8 mouse cellular contexts compared by ENCODE assay signal in the genomic region with DNA sequence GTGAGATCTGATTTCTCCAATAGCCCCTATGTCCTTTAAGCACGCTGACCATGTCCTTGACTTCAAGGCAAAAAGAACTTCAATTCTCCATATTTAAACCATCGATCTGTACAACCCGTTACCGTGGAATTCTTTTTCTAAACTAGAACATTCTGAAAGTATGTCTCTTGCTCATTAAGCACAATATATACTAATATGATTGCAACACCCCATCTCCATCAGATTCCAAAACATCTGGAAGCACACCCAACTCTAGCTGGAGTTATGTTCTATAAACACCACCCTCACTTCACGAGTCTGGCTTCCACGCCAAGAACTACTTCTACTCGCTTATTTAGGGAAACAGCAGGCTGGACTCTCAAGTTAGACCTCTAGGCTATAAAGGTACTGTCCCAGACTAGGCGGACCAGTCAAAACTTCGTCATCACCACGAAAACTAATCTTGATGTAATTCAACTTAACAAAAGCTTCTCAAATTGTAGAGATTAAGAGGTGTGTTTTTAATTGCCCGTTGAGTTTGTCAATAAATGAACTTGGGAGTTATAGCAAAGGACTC. TPM values are rescaled to one million over a fixed set of nuclear protein-coding genes. Genes with fewer than 3 reads are reported as not detected.
DNase-seq lines count a peak whose midpoint lies in the region; ATAC-seq and TF ChIP-seq lines count a peak whose summit lies in the region.

No protein-coding gene starts in this region.

- WGBS in forebrain, embryonic 12.5 days: 42% methylated on average over 11 of the region's 11 CpGs
- 37% methylated on average over 11 of the region's 11 CpGs for WGBS in intestine, embryonic 14.5 days
- WGBS in midbrain, embryonic 13.5 days: 43% methylated on average over 11 of the region's 11 CpGs

- 0 out of 2 replicates have a peak, but pooled peaks cover 2% of the 10 kb centered on the region for H3K36me3 ChIP-seq in forebrain, embryonic 12.5 days (replicated peaks)
- no peaks in the 10 kb centered on the region for H3K36me3 ChIP-seq in intestine, embryonic 14.5 days (ENCODE audit: control insufficient read depth, insufficient read depth, low read length)
- H3K36me3 ChIP-seq in midbrain, embryonic 13.5 days: no peaks in the 10 kb centered on the region

- TF ChIP-seq CTCF in layer of hippocampus, adult 2 months (conservative IDR thresholded peaks at IDR 0.05): no peak

- H3K27me3 ChIP-seq in forebrain, embryonic 12.5 days: no peaks in the 10 kb centered on the region
- no peaks in the 10 kb centered on the region for H3K27me3 ChIP-seq in intestine, embryonic 14.5 days (replicated peaks; ENCODE audit: control insufficient read depth, insufficient read depth, low read length)
- H3K27me3 ChIP-seq in midbrain, embryonic 13.5 days: no peaks in the 10 kb centered on the region

- ATAC-seq in forebrain, embryonic 12.5 days (ENCODE audit: low FRiP score): no peak
- no peak for ATAC-seq in intestine, embryonic 14.5 days (replicated peaks; ENCODE audit: low FRiP score, low TSS enrichment, low read depth)
- no peak for ATAC-seq in midbrain, embryonic 13.5 days

- peak overlapping the region; percentile 68 for H3K4me2 ChIP-seq in forebrain, embryonic 12.5 days
- peak overlapping the region; percentile 60 for H3K4me2 ChIP-seq in intestine, embryonic 14.5 days (ENCODE audit: low read length)
- peak overlapping the region; percentile 83 for H3K4me2 ChIP-seq in midbrain, embryonic 13.5 days (replicated peaks)

- peaks cover 30% of the 10 kb centered on the region for H3K4me1 ChIP-seq in forebrain, embryonic 12.5 days
- H3K4me1 ChIP-seq in intestine, embryonic 14.5 days (replicated peaks; ENCODE audit: control insufficient read depth, insufficient read depth, low read length): peaks cover 22% of the 10 kb centered on the region
- H3K4me1 ChIP-seq in midbrain, embryonic 13.5 days (replicated peaks): peaks cover 28% of the 10 kb centered on the region

- peak overlapping the region; percentile 95 for H3K9ac ChIP-seq in forebrain, embryonic 12.5 days
- peak overlapping the region; percentile 84 for H3K9ac ChIP-seq in intestine, embryonic 14.5 days (ENCODE audit: low read length)
- H3K9ac ChIP-seq in midbrain, embryonic 13.5 days (replicated peaks): peak overlapping the region; percentile 86

- H3K27ac ChIP-seq in layer of hippocampus, adult 2 months: peak overlapping the region; percentile 96
- no peak overlapping the region for H3K27ac ChIP-seq in forebrain, embryonic 12.5 days
- peak overlapping the region; percentile 93 for H3K27ac ChIP-seq in intestine, embryonic 14.5 days (ENCODE audit: low read depth)
- H3K27ac ChIP-seq in midbrain, embryonic 13.5 days: peak overlapping the region; percentile 94

- H3K4me3 ChIP-seq in layer of hippocampus, adult 2 months: peak overlapping the region; percentile 93
- peak overlapping the region; percentile 96 for H3K4me3 ChIP-seq in forebrain, embryonic 12.5 days (replicated peaks)
- H3K4me3 ChIP-seq in intestine, embryonic 14.5 days (ENCODE audit: low read depth, low read length): peak overlapping the region; percentile 92
- peak overlapping the region; percentile 98 for H3K4me3 ChIP-seq in midbrain, embryonic 13.5 days (replicated peaks)

- DNase-seq in layer of hippocampus, adult 2 months (ENCODE audit: low spot score in 2 of 2): no peak
- DNase-seq in layer of hippocampus, adult 9-10 months (ENCODE audit: low spot score): no peak
- no peak for DNase-seq in intestine, embryonic 14.5 days (ENCODE audit: low spot score)
- no peak for DNase-seq in thymus, postnatal 25 days
- no peak for DNase-seq in adrenal gland, postnatal 36 days
- DNase-seq in frontal cortex, postnatal 14 days (ENCODE audit: low spot score in 2 of 2): no peak

- no peaks in the 10 kb centered on the region for H3K9me3 ChIP-seq in forebrain, embryonic 12.5 days
- H3K9me3 ChIP-seq in intestine, embryonic 14.5 days (ENCODE audit: control insufficient read depth, low read length): no peaks in the 10 kb centered on the region
- H3K9me3 ChIP-seq in midbrain, embryonic 13.5 days: no peaks in the 10 kb centered on the region

RNA-seq across cellular contexts. Expression of gene Dag1, which starts 1.2 kb away (rescaled TPM):
- 10 to 100 TPM; 74.4 to 76.5 TPM for total RNA-seq in layer of hippocampus, adult 2 months (2021)
- polyA plus RNA-seq in forebrain, embryonic 12.5 days (2016; fragmentation: Nextera tagmentation; extraction: Ambion mirVana): 62.7 and 67.9 TPM in 2 replicates
- 71.7 and 75.6 TPM in 2 replicates for polyA plus RNA-seq in intestine, embryonic 14.5 days (2014; fragmentation: Nextera tagmentation; extraction: Ambion mirVana)
- 50.5 and 57.8 TPM in 2 replicates for polyA plus RNA-seq in midbrain, embryonic 13.5 days (2015; fragmentation: Nextera tagmentation; extraction: Ambion mirVana)
- 100 to 1,000 TPM; 142 to 144 TPM for total RNA-seq in adrenal gland, postnatal 36 days (2021)

RNA-seq across cellular contexts. Expression of gene Nicn1, which starts 27.7 kb away (rescaled TPM):
- 100 to 1,000 TPM; 109 to 114 TPM for total RNA-seq in layer of hippocampus, adult 2 months (2021)
- 65.0 and 69.8 TPM in 2 replicates for polyA plus RNA-seq in forebrain, embryonic 12.5 days (2016; fragmentation: Nextera tagmentation; extraction: Ambion mirVana)
- polyA plus RNA-seq in intestine, embryonic 14.5 days (2014; fragmentation: Nextera tagmentation; extraction: Ambion mirVana): 38.9 and 41.2 TPM in 2 replicates
- polyA plus RNA-seq in midbrain, embryonic 13.5 days (2015; fragmentation: Nextera tagmentation; extraction: Ambion mirVana): 118 TPM in 2 replicates
- 10 to 100 TPM; 17.1 TPM for total RNA-seq in adrenal gland, postnatal 36 days (2021)

RNA-seq across cellular contexts. Expression of gene Amt, which starts 34.1 kb away (rescaled TPM):
- 10 to 100 TPM; 32.9 to 34.4 TPM for total RNA-seq in layer of hippocampus, adult 2 months (2021)
- polyA plus RNA-seq in forebrain, embryonic 12.5 days (2016; fragmentation: Nextera tagmentation; extraction: Ambion mirVana): 17.7 and 22.4 TPM in 2 replicates
- polyA plus RNA-seq in intestine, embryonic 14.5 days (2014; fragmentation: Nextera tagmentation; extraction: Ambion mirVana): 23.0 and 24.2 TPM in 2 replicates
- polyA plus RNA-seq in midbrain, embryonic 13.5 days (2015; fragmentation: Nextera tagmentation; extraction: Ambion mirVana): 33.6 and 35.5 TPM in 2 replicates
- 1 to 10 TPM; 2.7 to 4.4 TPM for total RNA-seq in adrenal gland, postnatal 36 days (2021)

RNA-seq across cellular contexts. Expression of gene Rhoa, which starts 43.4 kb away (rescaled TPM):
- 100 to 1,000 TPM; 155 to 163 TPM for total RNA-seq in layer of hippocampus, adult 2 months (2021)
- polyA plus RNA-seq in forebrain, embryonic 12.5 days (2016; fragmentation: Nextera tagmentation; extraction: Ambion mirVana): 331 and 341 TPM in 2 replicates
- 281 and 309 TPM in 2 replicates for polyA plus RNA-seq in intestine, embryonic 14.5 days (2014; fragmentation: Nextera tagmentation; extraction: Ambion mirVana)
- polyA plus RNA-seq in midbrain, embryonic 13.5 days (2015; fragmentation: Nextera tagmentation; extraction: Ambion mirVana): 288 and 306 TPM in 2 replicates
- total RNA-seq in adrenal gland, postnatal 36 days (2021): 100 to 1,000 TPM; 363 to 383 TPM

RNA-seq across cellular contexts. Expression of gene Tcta, which starts 43.4 kb away (rescaled TPM):
- 10 to 100 TPM; 35.4 to 36.0 TPM for total RNA-seq in layer of hippocampus, adult 2 months (2021)
- 30.5 and 30.7 TPM in 2 replicates for polyA plus RNA-seq in forebrain, embryonic 12.5 days (2016; fragmentation: Nextera tagmentation; extraction: Ambion mirVana)
- polyA plus RNA-seq in intestine, embryonic 14.5 days (2014; fragmentation: Nextera tagmentation; extraction: Ambion mirVana): 27.5 and 30.4 TPM in 2 replicates
- 52.6 and 57.5 TPM in 2 replicates for polyA plus RNA-seq in midbrain, embryonic 13.5 days (2015; fragmentation: Nextera tagmentation; extraction: Ambion mirVana)
- 10 to 100 TPM; 38.8 to 48.3 TPM for total RNA-seq in adrenal gland, postnatal 36 days (2021)
